Mouse (Mus musculus): ENCODE data around the gene Ezr.

DNA sequence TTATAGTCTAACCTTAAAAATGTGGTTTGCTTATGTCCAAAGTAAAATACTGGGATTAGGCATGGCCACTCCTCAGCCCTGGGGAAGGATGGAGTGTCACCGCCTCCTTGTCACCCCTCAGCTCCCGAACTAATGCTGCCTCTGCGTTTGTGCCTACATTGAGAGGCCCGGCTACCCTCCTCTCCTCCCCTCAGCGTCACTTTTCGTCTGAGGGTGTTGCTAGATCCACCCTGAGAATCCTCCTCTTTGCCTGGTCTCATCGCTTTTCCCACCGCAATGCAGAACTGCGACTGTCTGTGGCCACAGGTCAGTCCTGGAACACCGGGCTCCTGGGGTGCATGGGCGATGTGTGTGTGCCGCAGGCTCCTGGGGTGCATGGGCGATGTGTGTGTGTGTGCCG, 37.7 kb downstream of the Ezr start:
- TF ChIP-seq CTCF (IDR thresholded peaks at IDR 0.05; ENCODE audit: low read depth, low read length) (no peak), POLR2A (IDR thresholded peaks at IDR 0.05; ENCODE audit: insufficient read depth, low read length) (no peak)

Measured in ES-Bruce4 (cell line).